Mouse (Mus musculus) limb, embryonic 10.5 days (tissue): Measurements from ENCODE around the gene Klrg2. TPM values are rescaled to one million over a fixed set of nuclear protein-coding genes. Genes with fewer than 3 reads are reported as not detected.

ENCODE experiments used
- DNase-seq: peaks from one replicate; pipeline ENCODE4 v3.0.0-alpha.2; 2017; ENCODE audit warnings: low spot score
- H3K27ac ChIP-seq: fragments of 300-500 bp; sonication (generic); 2 replicates; pipeline ENCODE4 v1.5.1; 2016; ENCODE audit warnings: mild to moderate bottlenecking
- H3K27me3 ChIP-seq: fragments of 300-500 bp; sonication (generic); 2 replicates; pipeline ENCODE4 v1.6.1; 2016; ENCODE audit warnings: low read depth, mild to moderate bottlenecking; ENCODE audit not compliant: poor library complexity, severe bottlenecking
- H3K36me3 ChIP-seq: fragments of 300-500 bp; sonication (generic); 2 replicates; pipeline ENCODE4 v1.6.1; 2016; ENCODE audit warnings: mild to moderate bottlenecking, moderate library complexity
- H3K4me1 ChIP-seq: fragments of 300-500 bp; sonication (generic); 2 replicates; pipeline ENCODE4 v1.6.1; 2016
- H3K4me3 ChIP-seq: fragments of 300-500 bp; sonication (generic); 2 replicates; pipeline ENCODE4 v1.5.1; 2016; ENCODE audit warnings: mild to moderate bottlenecking, moderate library complexity
- H3K9me3 ChIP-seq: fragments of 300-500 bp; sonication (generic); replicated peaks from 2 replicates; pipeline ENCODE4 v1.6.1; 2016; ENCODE audit warnings: mild to moderate bottlenecking
- WGBS: fragments of 180-500 bp; shearing (Covaris S2); methylation state at CpG from one replicate; pipeline ENCODE4 v1.1.7; 2016; 5-methylcytosine and 5-hydroxymethylcytosine counted together
- polyA plus RNA-seq: library from polyadenylated mRNA; unstranded; fragments of >200 nt; fragmentation: Nextera tagmentation; extraction: Ambion mirVana; gene quantifications from 2 replicates; pipeline ENCODE4 v1.2.1, GENCODE M21; 2016

Klrg2 gene
- polyA plus RNA-seq, 1 experiment from 2014 or later, result 0.11 TPM

DNA sequence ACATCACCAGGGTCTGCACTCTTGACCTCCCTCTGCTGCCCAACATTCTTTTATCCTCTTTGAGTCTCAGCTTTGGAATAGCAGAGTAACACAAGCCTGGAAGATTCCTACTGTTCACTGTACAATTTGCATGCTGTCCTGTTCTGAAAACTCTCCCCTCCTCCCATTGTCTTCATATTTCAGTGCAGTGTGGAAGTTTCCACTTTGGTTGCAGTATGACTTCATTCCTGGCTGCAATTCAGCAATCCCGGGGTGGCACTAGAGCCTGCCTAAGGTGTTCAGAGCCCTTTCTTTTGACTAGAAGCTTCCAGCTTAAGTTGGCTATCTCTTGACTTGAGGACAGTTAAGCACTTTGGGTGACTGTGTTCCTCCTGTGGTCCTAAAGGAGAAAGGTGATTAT, 12.6 kb downstream of the Klrg2 start:
- no peak overlapping the region for H3K27ac ChIP-seq
- H3K9me3 ChIP-seq, result no peaks in the 10 kb centered on the region
- H3K4me3 ChIP-seq, result no peak overlapping the region
- peaks cover 28% of the 10 kb centered on the region for H3K36me3 ChIP-seq
- WGBS, result 89% methylated on average over 1 of the region's 1 CpGs
- no peaks in the 10 kb centered on the region for H3K4me1 ChIP-seq
- DNase-seq, result no peak
- no peaks in the 10 kb centered on the region for H3K27me3 ChIP-seq

DNA sequence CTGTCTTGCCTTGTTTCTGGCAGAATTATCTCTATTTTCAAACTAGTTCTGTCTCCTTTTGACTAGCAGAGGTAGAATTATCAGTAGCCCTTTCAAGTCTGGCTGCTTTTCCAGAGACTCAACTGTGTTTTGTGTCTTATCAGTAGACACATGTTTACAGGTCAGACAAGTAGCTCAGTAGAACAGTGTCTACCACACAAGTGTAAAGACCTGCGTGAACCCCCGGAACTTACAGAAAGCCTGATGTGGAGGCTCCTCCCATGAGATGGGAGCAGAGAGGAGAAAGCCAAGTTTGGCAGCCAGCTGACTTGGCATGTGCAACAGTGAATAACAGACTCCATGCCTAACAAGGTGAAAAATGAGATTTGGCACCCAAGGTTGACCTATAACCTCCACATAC, 13.6 kb downstream of the Klrg2 start:
- Histone ChIP-seq H3K36me3 (peaks cover 38% of the 10 kb centered on the region), H3K27ac (no peak overlapping the region), H3K9me3 (no peaks in the 10 kb centered on the region), H3K4me1 (no peaks in the 10 kb centered on the region), H3K4me3 (no peak overlapping the region), H3K27me3 (no peaks in the 10 kb centered on the region)
- WGBS, result 94% methylated on average over 2 of the region's 2 CpGs
- DNase-seq, result no peak

DNA sequence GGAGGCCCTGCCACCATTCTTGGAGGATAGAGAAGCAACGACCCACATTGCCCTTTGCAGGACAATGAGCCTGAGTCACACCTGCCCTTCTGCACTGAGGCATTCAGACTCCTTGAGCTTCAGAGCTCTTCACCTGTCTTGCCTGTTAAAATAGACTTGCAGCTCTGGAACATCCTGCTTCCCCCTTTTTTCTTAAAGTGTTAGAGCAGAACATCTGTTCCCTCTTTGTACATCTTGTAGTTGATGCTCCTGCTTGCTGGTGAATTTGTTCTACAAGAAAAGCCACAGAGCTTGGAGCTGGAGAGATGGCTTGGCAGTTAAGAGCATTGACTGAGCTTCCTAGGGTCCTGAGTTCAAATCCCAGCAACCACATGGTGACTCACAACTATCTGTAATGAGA, 14.6 kb downstream of the Klrg2 start:
- Histone ChIP-seq H3K27ac (no peak overlapping the region), H3K27me3 (no peaks in the 10 kb centered on the region), H3K36me3 (peaks cover 46% of the 10 kb centered on the region), H3K4me1 (no peaks in the 10 kb centered on the region), H3K4me3 (no peak overlapping the region), H3K9me3 (no peaks in the 10 kb centered on the region)
- no peak for DNase-seq
- 86% methylated on average over 1 of the region's 1 CpGs for WGBS

DNA sequence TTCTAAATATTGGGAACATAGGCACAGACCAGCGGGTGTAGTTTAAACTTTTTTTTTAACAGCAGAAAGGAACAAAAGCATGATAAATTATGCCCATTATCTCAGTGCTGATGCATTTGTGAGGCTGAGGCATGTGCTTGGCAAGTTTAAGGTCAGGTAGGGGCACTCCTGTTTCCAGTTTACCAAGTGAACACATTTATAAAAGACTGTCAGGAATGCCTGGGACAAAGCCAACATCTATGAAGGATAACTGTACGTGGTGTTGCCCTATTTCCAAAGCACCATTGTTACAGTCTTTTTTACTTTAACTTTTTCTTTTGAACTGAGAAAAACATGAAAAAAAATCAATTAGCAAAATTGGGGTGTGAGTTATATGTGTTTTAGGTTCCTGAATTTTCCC, 27.1 kb downstream of the Klrg2 start:
- Histone ChIP-seq H3K4me3 (no peak overlapping the region), H3K9me3 (no peaks in the 10 kb centered on the region), H3K36me3 (peaks cover 79% of the 10 kb centered on the region), H3K27ac (no peak overlapping the region), H3K27me3 (no peaks in the 10 kb centered on the region), H3K4me1 (no peaks in the 10 kb centered on the region)
- 80% methylated on average over 2 of the region's 2 CpGs for WGBS
- no peak for DNase-seq

DNA sequence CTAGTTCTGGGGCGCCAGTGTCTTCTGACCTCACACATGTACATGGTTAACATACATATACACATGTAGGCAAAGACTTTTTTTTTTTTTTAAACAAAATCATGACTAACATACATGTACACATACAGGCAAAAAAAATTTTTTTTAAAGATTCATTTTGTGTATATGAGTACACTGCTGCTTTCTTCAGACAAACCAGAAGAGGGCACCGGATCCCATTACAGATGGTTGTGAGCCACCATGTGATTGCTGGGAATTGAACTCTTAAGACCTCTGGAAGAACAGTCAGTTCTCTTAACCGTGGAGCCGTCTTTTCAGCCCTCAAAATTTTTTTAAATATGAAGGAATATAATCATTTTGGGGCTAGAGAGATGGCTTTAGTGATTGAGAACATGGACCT, 39.6 kb downstream of the Klrg2 start:
- no peak for DNase-seq
- Histone ChIP-seq H3K4me1 (no peaks in the 10 kb centered on the region), H3K4me3 (no peak overlapping the region), H3K27ac (no peak overlapping the region), H3K9me3 (no peaks in the 10 kb centered on the region), H3K36me3 (peaks cover 95% of the 10 kb centered on the region), H3K27me3 (no peaks in the 10 kb centered on the region)
- WGBS, result 94% methylated on average over 4 of the region's 4 CpGs

DNA sequence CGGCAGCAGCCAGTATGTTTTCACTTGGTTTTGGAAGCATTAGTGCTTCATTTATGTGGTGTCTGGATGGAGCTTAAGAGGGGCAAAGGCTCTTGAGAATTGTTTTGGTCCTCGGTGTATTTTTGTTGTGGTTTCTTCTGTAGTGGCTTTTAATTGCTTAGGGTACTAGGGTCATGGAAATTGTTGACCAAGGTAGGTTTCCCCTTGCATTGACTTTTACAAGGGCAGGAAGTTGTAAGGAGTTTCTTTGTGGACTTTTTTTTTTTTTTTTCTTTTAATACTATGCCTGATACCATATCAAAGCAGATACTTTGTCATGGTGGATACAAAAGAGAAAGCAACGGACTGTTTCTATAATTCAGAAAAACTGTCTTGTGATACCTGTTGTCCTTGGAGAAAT, 55.3 kb downstream of the Klrg2 start:
- WGBS, result 95% methylated on average over 3 of the region's 3 CpGs
- H3K27ac ChIP-seq, result no peak overlapping the region
- DNase-seq, result no peak
- no peak overlapping the region for H3K4me3 ChIP-seq
- H3K36me3 ChIP-seq, result peaks cover 89% of the 10 kb centered on the region
- no peaks in the 10 kb centered on the region for H3K4me1 ChIP-seq
- H3K9me3 ChIP-seq, result no peaks in the 10 kb centered on the region
- no peaks in the 10 kb centered on the region for H3K27me3 ChIP-seq

DNA sequence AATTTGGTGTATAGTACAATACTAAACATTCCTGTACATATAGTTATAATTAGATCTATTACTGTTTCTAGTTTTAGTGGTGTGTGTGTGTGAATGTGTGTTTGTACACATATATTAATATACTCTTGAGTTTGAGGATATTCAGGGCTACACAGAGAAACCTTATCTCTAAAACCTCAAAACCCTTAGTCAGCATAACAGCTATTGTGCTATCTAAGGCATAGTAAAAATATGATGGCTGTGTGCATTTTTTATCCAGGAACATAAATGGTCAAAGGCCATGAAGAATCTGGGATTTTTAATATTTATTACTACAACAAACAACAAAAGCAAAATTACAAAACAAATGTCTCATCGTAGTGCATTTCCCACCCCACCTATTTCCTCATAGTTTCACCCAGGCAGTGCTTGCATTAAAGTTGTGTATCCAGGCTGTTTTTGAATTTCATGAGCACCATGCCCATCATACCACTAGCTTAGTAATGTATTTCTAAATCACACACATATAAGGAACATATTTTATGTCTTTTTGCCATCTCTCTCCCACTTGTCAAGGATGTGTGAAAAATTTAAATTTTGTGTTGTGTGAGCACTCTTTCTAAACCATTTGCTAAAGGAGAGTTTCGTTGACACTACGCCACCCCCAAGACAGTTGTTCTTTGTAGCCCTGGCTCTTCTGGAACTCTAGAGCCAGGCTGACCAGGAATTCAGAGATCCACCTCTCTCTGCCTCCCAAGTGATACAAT, 56.8 kb downstream of the Klrg2 start:
- H3K27me3 ChIP-seq, result no peaks in the 10 kb centered on the region
- H3K27ac ChIP-seq, result no peak overlapping the region
- no peak for DNase-seq
- 100% methylated on average over 3 of the region's 3 CpGs for WGBS
- no peaks in the 10 kb centered on the region for H3K9me3 ChIP-seq
- H3K36me3 ChIP-seq, result peaks cover 89% of the 10 kb centered on the region
- no peaks in the 10 kb centered on the region for H3K4me1 ChIP-seq
- H3K4me3 ChIP-seq, result no peak overlapping the region

DNA sequence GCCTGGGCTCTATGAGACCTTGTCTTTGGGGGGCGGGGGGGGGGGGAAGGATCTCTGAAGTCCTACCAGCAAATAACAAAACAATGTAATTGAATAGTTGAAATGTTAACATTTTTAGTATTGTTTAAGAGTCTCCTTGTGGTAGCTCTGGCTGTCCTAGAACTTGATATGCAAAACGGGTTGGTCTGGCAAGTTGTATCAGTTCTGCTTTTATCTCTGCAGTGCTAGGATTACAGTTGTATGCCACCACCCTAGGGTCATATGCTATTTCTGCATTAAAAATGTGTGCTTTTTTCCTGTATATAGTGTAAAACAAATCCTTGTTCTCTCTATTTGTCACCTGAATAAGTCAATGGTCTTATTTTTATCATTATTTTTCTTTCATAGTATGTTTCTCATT, 60.9 kb downstream of the Klrg2 start:
- no peak for DNase-seq
- 91% methylated on average over 2 of the region's 2 CpGs for WGBS
- Histone ChIP-seq H3K4me3 (no peak overlapping the region), H3K27me3 (no peaks in the 10 kb centered on the region), H3K27ac (no peak overlapping the region), H3K9me3 (no peaks in the 10 kb centered on the region), H3K4me1 (no peaks in the 10 kb centered on the region), H3K36me3 (peaks cover 98% of the 10 kb centered on the region)

Other genes starting within 250 kb of the Klrg2 start
- gene Ubn2, start 203.3 kb downstream of the Klrg2 start, polyA plus RNA-seq, result 13.5 and 14.7 TPM in 2 replicates
- gene Fmc1, start 103.7 kb downstream of the Klrg2 start, polyA plus RNA-seq, result 92.7 and 96.2 TPM in 2 replicates
- gene Luc7l2, start 85.9 kb downstream of the Klrg2 start, polyA plus RNA-seq, result 28.6 and 39.7 TPM in 2 replicates
- 0.35 and 0.40 TPM in 2 replicates for gene Clec2l, start 25.8 kb upstream of the Klrg2 start, polyA plus RNA-seq
- 1.1 TPM in 2 replicates for gene Tbxas1, start 238.2 kb upstream of the Klrg2 start, polyA plus RNA-seq
- 20.6 and 21.8 TPM in 2 replicates for gene Hipk2, start 238.9 kb upstream of the Klrg2 start, polyA plus RNA-seq